Comparison of ENCODE assay signal across 11 mouse cellular contexts in the genomic region with DNA sequence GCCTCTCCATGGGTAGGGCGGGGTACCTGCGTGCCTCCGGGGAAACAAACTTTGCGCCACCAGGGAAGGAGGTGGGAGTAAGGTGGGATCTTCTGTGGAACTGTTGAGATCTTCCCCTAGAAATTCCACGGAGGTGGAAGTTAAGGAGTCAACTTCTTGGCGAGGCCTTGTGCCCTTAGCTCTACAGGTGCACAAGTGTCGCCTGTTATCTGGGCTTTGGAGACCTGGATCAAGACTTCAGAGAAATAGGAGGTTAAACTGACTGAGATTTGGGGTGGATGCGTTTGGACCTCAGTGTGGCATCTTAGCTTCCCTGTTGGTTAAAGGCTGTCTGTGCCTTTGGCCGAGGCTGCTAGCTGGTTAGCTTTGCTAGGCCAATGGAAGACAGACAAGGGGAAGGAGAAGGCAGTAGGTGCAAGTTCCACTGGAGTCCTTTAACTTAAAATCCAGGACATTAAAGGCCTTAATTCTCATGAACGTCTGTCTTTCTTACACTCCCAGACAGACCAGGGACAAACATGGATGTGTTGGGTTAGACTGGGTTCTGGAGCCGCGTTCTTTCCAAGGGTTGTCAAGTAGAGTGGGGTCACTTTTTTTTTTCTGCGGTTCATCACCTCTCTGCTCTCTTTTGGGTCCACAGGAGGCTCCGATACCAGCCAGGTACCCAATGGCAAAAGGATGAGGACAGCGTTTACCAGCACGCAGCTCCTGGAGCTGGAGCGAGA. TPM values are rescaled to one million over a fixed set of nuclear protein-coding genes. Genes with fewer than 3 reads are reported as not detected.
DNase-seq lines count a peak whose midpoint lies in the region; ATAC-seq and TF ChIP-seq lines count a peak whose summit lies in the region.
"Had no signal": no experiment of that assay in that cellular context is flagged by ENCODE, and none has a peak within 500 bp of the region (broad histone marks: within the 10 kb centered on the region; RNA-seq: fewer than 3 reads in every experiment).

No protein-coding gene starts in this region.

- no peaks in the 10 kb centered on the region for H3K9me3 ChIP-seq in heart, embryonic 10.5 days
- no peaks in the 10 kb centered on the region for H3K9me3 ChIP-seq in hindbrain, embryonic 13.5 days
- no peaks in the 10 kb centered on the region for H3K9me3 ChIP-seq in midbrain, postnatal 0 days (ENCODE audit: low read length)
- H3K9me3 ChIP-seq: liver, embryonic 12.5 days had no signal

- intact Hi-C loops in heart, postnatal 36 days (cut with DNase I): no loop called here

- peak overlapping the region; percentile 43 for H3K4me3 ChIP-seq in heart, embryonic 10.5 days
- H3K4me3 ChIP-seq in hindbrain, embryonic 13.5 days: peak overlapping the region; percentile 40
- peak overlapping the region; percentile 25; the same call in 1 of the 2 replicates for H3K4me3 ChIP-seq in midbrain, postnatal 0 days (ENCODE audit: low read depth, low read length)
- H3K4me3 ChIP-seq: liver, embryonic 12.5 days had no signal

- ATAC-seq in hindbrain, embryonic 13.5 days (ENCODE audit: low FRiP score): no peak
- no peak for ATAC-seq in midbrain, postnatal 0 days (ENCODE audit: low FRiP score)
- ATAC-seq: liver, embryonic 12.5 days had no signal

- H3K4me2 ChIP-seq in hindbrain, embryonic 13.5 days: peak overlapping the region; percentile 63
- H3K4me2 ChIP-seq in midbrain, postnatal 0 days (ENCODE audit: low read depth, low read length, poor library complexity, severe bottlenecking): peak overlapping the region; percentile 36

- no peak overlapping the region for H3K27ac ChIP-seq in heart, embryonic 10.5 days
- H3K27ac ChIP-seq in hindbrain, embryonic 13.5 days: no peak overlapping the region
- H3K27ac ChIP-seq in midbrain, postnatal 0 days (ENCODE audit: low read depth, low read length): no peak overlapping the region
- H3K27ac ChIP-seq: liver, embryonic 12.5 days had no signal

- no peaks in the 10 kb centered on the region for H3K36me3 ChIP-seq in heart, embryonic 10.5 days
- H3K36me3 ChIP-seq in hindbrain, embryonic 13.5 days: no peaks in the 10 kb centered on the region
- no peaks in the 10 kb centered on the region for H3K36me3 ChIP-seq in midbrain, postnatal 0 days (ENCODE audit: insufficient read depth, low read length)
- H3K36me3 ChIP-seq: liver, embryonic 12.5 days had no signal

- no peak for DNase-seq in heart, embryonic 10.5 days (ENCODE audit: low spot score)
- no peak for DNase-seq in heart, postnatal 36 days
- DNase-seq in embryo, embryonic 9.5 days (ENCODE audit: extremely low spot score): peak; percentile 29
- DNase-seq in midbrain, postnatal 0 days (ENCODE audit: low spot score): no peak
- DNase-seq in cerebellum, postnatal 36 days: no peak
- DNase-seq in urinary bladder, adult 2 months (ENCODE audit: low spot score): no peak
- DNase-seq in right cerebral cortex, postnatal 10 days (ENCODE audit: low spot score in 2 of 2): no peak
- DNase-seq: kidney, adult 18-20 months; right cerebral cortex, postnatal 4 days had no signal

- under 1% methylated on average over 17 of the region's 17 CpGs for WGBS in heart, embryonic 10.5 days
- WGBS in hindbrain, embryonic 13.5 days: under 1% methylated on average over 17 of the region's 17 CpGs
- 1% methylated on average over 17 of the region's 17 CpGs for WGBS in midbrain, postnatal 0 days

- peak overlapping the region; percentile 63 for H3K9ac ChIP-seq in hindbrain, embryonic 13.5 days
- no peak overlapping the region for H3K9ac ChIP-seq in midbrain, postnatal 0 days (replicated peaks; ENCODE audit: low read length, poor library complexity, severe bottlenecking)
- H3K9ac ChIP-seq: liver, embryonic 12.5 days had no signal

- no peak for TF ChIP-seq CTCF in midbrain, postnatal 0 days (IDR thresholded peaks at IDR 0.05)

- peaks cover 100% of the 10 kb centered on the region for H3K27me3 ChIP-seq in heart, embryonic 10.5 days (ENCODE audit: insufficient read depth, poor library complexity, severe bottlenecking)
- peaks cover 99% of the 10 kb centered on the region for H3K27me3 ChIP-seq in hindbrain, embryonic 13.5 days
- peaks cover 93% of the 10 kb centered on the region for H3K27me3 ChIP-seq in midbrain, postnatal 0 days (ENCODE audit: insufficient read depth, low read length)

- peaks cover 14% of the 10 kb centered on the region for H3K4me1 ChIP-seq in heart, embryonic 10.5 days
- peaks cover 42% of the 10 kb centered on the region for H3K4me1 ChIP-seq in hindbrain, embryonic 13.5 days (replicated peaks)
- H3K4me1 ChIP-seq in midbrain, postnatal 0 days (ENCODE audit: insufficient read depth, low read length): no peaks in the 10 kb centered on the region

RNA-seq across cellular contexts. Expression of gene Gsx2, which starts 1.1 kb away (rescaled TPM):
- polyA plus RNA-seq in heart, embryonic 10.5 days (2016; fragmentation: Nextera tagmentation; extraction: Ambion mirVana): not detected in 2 replicates
- not detected for total RNA-seq in heart, postnatal 36 days (2021)
- 1.1 and 1.2 TPM in 2 replicates for polyA plus RNA-seq in hindbrain, embryonic 13.5 days (2015; fragmentation: Nextera tagmentation; extraction: Ambion mirVana)
- not detected in 2 replicates for total RNA-seq in midbrain, postnatal 0 days (2014; rRNA removed)
- 0.10 and 0.12 TPM in 2 replicates for polyA plus RNA-seq in midbrain, postnatal 0 days (2015; fragmentation: Nextera tagmentation; extraction: Ambion mirVana)
- polyA plus RNA-seq in urinary bladder, adult 2 months (2012; rRNA removed): not detected in 2 replicates
- polyA plus RNA-seq: liver, embryonic 12.5 days had no signal

RNA-seq across cellular contexts. Expression of gene Chic2, which starts 31.9 kb away (rescaled TPM):
- 24.5 and 37.8 TPM in 2 replicates for polyA plus RNA-seq in heart, embryonic 10.5 days (2016; fragmentation: Nextera tagmentation; extraction: Ambion mirVana)
- total RNA-seq in heart, postnatal 36 days (2021): 10 to 100 TPM; 23.8 to 26.4 TPM
- polyA plus RNA-seq in hindbrain, embryonic 13.5 days (2015; fragmentation: Nextera tagmentation; extraction: Ambion mirVana): 34.7 and 39.0 TPM in 2 replicates
- total RNA-seq in midbrain, postnatal 0 days (2014; rRNA removed): 9.6 and 26.7 TPM in 2 replicates
- 23.9 and 31.4 TPM in 2 replicates for polyA plus RNA-seq in midbrain, postnatal 0 days (2015; fragmentation: Nextera tagmentation; extraction: Ambion mirVana)
- 29.9 and 33.8 TPM in 2 replicates for polyA plus RNA-seq in urinary bladder, adult 2 months (2012; rRNA removed)
